Mouse (Mus musculus) left cerebral cortex, postnatal 4 days (tissue): ENCODE measurements around the gene Tgm3. TPM values are rescaled to one million over a fixed set of nuclear protein-coding genes. Genes with fewer than 3 reads are reported as not detected.

Experiments
- DNase-seq: peaks from one replicate; pipeline ENCODE4 v3.0.0-alpha.2; 2022
- intact Hi-C: fragments of 180-260 bp; cut with DNase I; formaldehyde crosslinking; loops from one replicate; pipeline ENCODE4 v1.15.1; 2025
- microRNA-seq: library from miRNA; unstranded; fragments of <30 nt; microRNA quantifications from one replicate; pipeline ENCODE4 v1.2.0, GENCODE M21; 2022
- total RNA-seq, 2 experiments: library from RNA; stranded (reverse); gene quantifications; 2 replicates each; pipeline ENCODE4 v1.2.3; 2021

The Tgm3 gene
- total RNA-seq, 2 experiments from 2014 or later, result 2.3 to 2.4 TPM

GRCm38 (mm10) chr2:130058149-130058548 is 46.0 kb downstream of the Tgm3 start:
- no peak for DNase-seq
- intact Hi-C loops, result loop anchor here (2.0 kb wide), 1 partner anchor 153 kb away; no protein-coding TSS in a partner anchor

- intact Hi-C loops, result loop anchor here (5.0 kb wide), 1 partner anchor 99 kb away; no protein-coding TSS in a partner anchor
- peak; percentile 10 for DNase-seq
Measured at GRCm38 (mm10) chr2:130068228-130068627, 56.1 kb downstream of the Tgm3 start.

- no peak for DNase-seq
- intact Hi-C loops, result loop anchor here (10.0 kb wide), 1 partner anchor 174 kb away; no protein-coding TSS in a partner anchor
Measured at GRCm38 (mm10) chr2:130070396-130070795, 58.2 kb downstream of the Tgm3 start.

Small RNA genes lying within 50 kb of the gene (microRNA-seq; reads per million reads assigned to microRNA genes)
- not detected for gene Mir6339

Other genes with a start within 250 kb of the Tgm3 start
- gene Stk35, start 211.8 kb upstream of the Tgm3 start, total RNA-seq, result 10 to 100 TPM; 24.7 to 27.3 TPM
- gene Tgm6, start 100.1 kb downstream of the Tgm3 start, total RNA-seq, result under 1 TPM; 0.36 to 0.60 TPM
- gene Snrpb, start 167.1 kb downstream of the Tgm3 start, total RNA-seq, result 100 to 1,000 TPM; 131 to 148 TPM
- not detected for gene Tmc2, start 182.8 kb downstream of the Tgm3 start, total RNA-seq